Mouse (Mus musculus): ENCODE results near the gene Olfr1361. TPM values are rescaled to one million over a fixed set of nuclear protein-coding genes. Genes with fewer than 3 reads are reported as not detected.

Gene Olfr1361
- total RNA-seq, 1 experiment = not detected

GRCm38 (mm10) chr13:21706669-21707068 is 43.5 kb upstream of the Olfr1361 start:
- H3K4me1 ChIP-seq (ENCODE audit: control insufficient read depth in 2 of 2, insufficient read depth in 2 of 2, low read length in 2 of 2, poor library complexity in 1 of 2) = peaks cover 0 to 4% of the 10 kb centered on the region in 2 experiments; a peak in 1 of 4 replicates
- no peak for DNase-seq (ENCODE audit: low read depth, low spot score)
- no peak overlapping the region for H3K9ac ChIP-seq (ENCODE audit: insufficient read depth, low read depth, low read length, poor library complexity, severe bottlenecking)
- TF ChIP-seq MAFK (IDR thresholded peaks at IDR 0.05; ENCODE audit: insufficient read depth, low read depth, low read length) = peak; percentile 93
- TF ChIP-seq HCFC1 (IDR thresholded peaks at IDR 0.05; ENCODE audit: borderline replicate concordance, insufficient read depth, low read length) = no peak
- in situ Hi-C loops (cut with MboI; ENCODE audit: low sequenced_read_pairs in 2 of 2, unreplicated experiment in 2 of 2) = loop anchor here in 1 of 2 experiments (25.0 kb wide), 1 partner anchor 544 kb away; no protein-coding TSS in a partner anchor
- no peaks in the 10 kb centered on the region for H3K9me3 ChIP-seq (ENCODE audit: control insufficient read depth, insufficient read depth, low read depth, low read length)
- no peak overlapping the region for H3K27ac ChIP-seq (ENCODE audit: insufficient read depth, low read depth, low read length, poor library complexity, severe bottlenecking)
- H3K36me3 ChIP-seq (ENCODE audit: control insufficient read depth, insufficient read depth, low read length, poor library complexity, severe bottlenecking) = no peaks in the 10 kb centered on the region
- H3K4me3 ChIP-seq (ENCODE audit: insufficient read depth in 1 of 2, low read depth in 1 of 2, low read length in 2 of 2, poor library complexity in 1 of 2, severe bottlenecking in 1 of 2) = no peak overlapping the region

- Histone ChIP-seq H3K9me3 (ENCODE audit: control insufficient read depth, insufficient read depth, low read depth, low read length) (no peaks in the 10 kb centered on the region), H3K9ac (ENCODE audit: insufficient read depth, low read depth, low read length, poor library complexity, severe bottlenecking) (no peak within 1 kb of the TSS), H3K27ac (ENCODE audit: insufficient read depth, low read depth, low read length, poor library complexity, severe bottlenecking) (no peak within 1 kb of the TSS), H3K36me3 (ENCODE audit: control insufficient read depth, insufficient read depth, low read length, poor library complexity, severe bottlenecking) (no peaks in the 10 kb centered on the region), H3K4me1 (ENCODE audit: control insufficient read depth in 2 of 2, insufficient read depth in 2 of 2, low read length in 2 of 2, poor library complexity in 1 of 2) (no peaks in the 10 kb centered on the region), H3K4me3 (ENCODE audit: insufficient read depth in 1 of 2, low read depth in 1 of 2, low read length in 2 of 2, poor library complexity in 1 of 2, severe bottlenecking in 1 of 2) (no peak within 1 kb of the TSS)
- in situ Hi-C loops (cut with MboI; ENCODE audit: low sequenced_read_pairs in 2 of 2, unreplicated experiment in 2 of 2) = loop anchor here in 1 of 2 experiments (25.0 kb wide), 1 partner anchor 311 kb away; no protein-coding TSS in a partner anchor
- TF ChIP-seq ZNF384 (IDR thresholded peaks at IDR 0.05; ENCODE audit: low read depth, low read length) (no peak), CHD2 (IDR thresholded peaks at IDR 0.05; ENCODE audit: low read depth, low read length) (no peak)
- no peak for DNase-seq (ENCODE audit: low read depth, low spot score)
Observed at GRCm38 (mm10) chr13:21697811-21698210, 34.6 kb upstream of the Olfr1361 start, which contains the start of gene Olfr1359. Olfr1359 (plus strand) TSS chr13:21698111.

- H3K36me3 ChIP-seq (ENCODE audit: control insufficient read depth, insufficient read depth, low read length, poor library complexity, severe bottlenecking) = no peaks in the 10 kb centered on the region
- no peak within 1 kb of the TSS for H3K4me3 ChIP-seq (ENCODE audit: insufficient read depth in 1 of 2, low read depth in 1 of 2, low read length in 2 of 2, poor library complexity in 1 of 2, severe bottlenecking in 1 of 2)
- in situ Hi-C loops (cut with MboI; ENCODE audit: low sequenced_read_pairs in 2 of 2, unreplicated experiment in 2 of 2) = loop anchor here in 1 of 2 experiments (25.0 kb wide), 1 partner anchor 290 kb away; no protein-coding TSS in a partner anchor
- no peaks in the 10 kb centered on the region for H3K9me3 ChIP-seq (ENCODE audit: control insufficient read depth, insufficient read depth, low read depth, low read length)
- DNase-seq (ENCODE audit: low read depth, low spot score) = no peak
- H3K27ac ChIP-seq (ENCODE audit: insufficient read depth, low read depth, low read length, poor library complexity, severe bottlenecking) = no peak within 1 kb of the TSS
- H3K9ac ChIP-seq (ENCODE audit: insufficient read depth, low read depth, low read length, poor library complexity, severe bottlenecking) = no peak within 1 kb of the TSS
- H3K4me1 ChIP-seq (ENCODE audit: control insufficient read depth in 2 of 2, insufficient read depth in 2 of 2, low read length in 2 of 2, poor library complexity in 1 of 2) = no peaks in the 10 kb centered on the region
- no peak for TF ChIP-seq ZNF384 (IDR thresholded peaks at IDR 0.05; ENCODE audit: low read depth, low read length)
- no peak for TF ChIP-seq MAFK (IDR thresholded peaks at IDR 0.05; ENCODE audit: insufficient read depth, low read depth, low read length)
- TF ChIP-seq CHD2 (IDR thresholded peaks at IDR 0.05; ENCODE audit: low read depth, low read length) = no peak
- TF ChIP-seq HCFC1 (IDR thresholded peaks at IDR 0.05; ENCODE audit: borderline replicate concordance, insufficient read depth, low read length) = no peak
- TF ChIP-seq ZC3H11A (IDR thresholded peaks at IDR 0.05; ENCODE audit: borderline replicate concordance, low read depth, low read length) = no peak
Observed at GRCm38 (mm10) chr13:21677305-21677704, 14.1 kb upstream of the Olfr1361 start, which contains the start of gene Olfr1360. Olfr1360 (minus strand) TSS chr13:21677405.

GRCm38 (mm10) chr13:21642418-21642817 is 20.8 kb downstream of the Olfr1361 start, which contains the start of gene Olfr11:
Olfr11 (minus strand) TSS chr13:21642518.
- DNase-seq (ENCODE audit: low read depth, low spot score) = no peak
- no peak within 1 kb of the TSS for H3K4me3 ChIP-seq (ENCODE audit: insufficient read depth in 1 of 2, low read depth in 1 of 2, low read length in 2 of 2, poor library complexity in 1 of 2, severe bottlenecking in 1 of 2)
- no peak within 1 kb of the TSS for H3K27ac ChIP-seq (ENCODE audit: insufficient read depth, low read depth, low read length, poor library complexity, severe bottlenecking)
- in situ Hi-C loops (cut with MboI; ENCODE audit: low sequenced_read_pairs in 2 of 2, unreplicated experiment in 2 of 2) = no loop called here
- H3K36me3 ChIP-seq (ENCODE audit: control insufficient read depth, insufficient read depth, low read length, poor library complexity, severe bottlenecking) = no peaks in the 10 kb centered on the region
- no peaks in the 10 kb centered on the region for H3K4me1 ChIP-seq (ENCODE audit: control insufficient read depth in 2 of 2, insufficient read depth in 2 of 2, low read length in 2 of 2, poor library complexity in 1 of 2)
- H3K9ac ChIP-seq (ENCODE audit: insufficient read depth, low read depth, low read length, poor library complexity, severe bottlenecking) = no peak within 1 kb of the TSS
- TF ChIP-seq HCFC1 (IDR thresholded peaks at IDR 0.05; ENCODE audit: borderline replicate concordance, insufficient read depth, low read length) (no peak), ZNF384 (IDR thresholded peaks at IDR 0.05; ENCODE audit: low read depth, low read length) (no peak)
- no peaks in the 10 kb centered on the region for H3K9me3 ChIP-seq (ENCODE audit: control insufficient read depth, insufficient read depth, low read depth, low read length)

GRCm38 (mm10) chr13:21613922-21614321 is 49.3 kb downstream of the Olfr1361 start, which contains the start of gene Olfr1362:
Olfr1362 (minus strand) TSS chr13:21614022.
- no peak within 1 kb of the TSS for H3K9ac ChIP-seq (ENCODE audit: insufficient read depth, low read depth, low read length, poor library complexity, severe bottlenecking)
- DNase-seq (ENCODE audit: low read depth, low spot score) = no peak
- no peaks in the 10 kb centered on the region for H3K9me3 ChIP-seq (ENCODE audit: control insufficient read depth, insufficient read depth, low read depth, low read length)
- H3K4me3 ChIP-seq (ENCODE audit: insufficient read depth in 1 of 2, low read depth in 1 of 2, low read length in 2 of 2, poor library complexity in 1 of 2, severe bottlenecking in 1 of 2) = no peak within 1 kb of the TSS
- in situ Hi-C loops (cut with MboI; ENCODE audit: low sequenced_read_pairs in 2 of 2, unreplicated experiment in 2 of 2) = no loop called here
- TF ChIP-seq MAFK (IDR thresholded peaks at IDR 0.05; ENCODE audit: insufficient read depth, low read depth, low read length) (no peak), ZC3H11A (IDR thresholded peaks at IDR 0.05; ENCODE audit: borderline replicate concordance, low read depth, low read length) (no peak), HCFC1 (IDR thresholded peaks at IDR 0.05; ENCODE audit: borderline replicate concordance, insufficient read depth, low read length) (no peak), CHD2 (IDR thresholded peaks at IDR 0.05; ENCODE audit: low read depth, low read length) (no peak)
- no peak within 1 kb of the TSS for H3K27ac ChIP-seq (ENCODE audit: insufficient read depth, low read depth, low read length, poor library complexity, severe bottlenecking)
- no peaks in the 10 kb centered on the region for H3K4me1 ChIP-seq (ENCODE audit: control insufficient read depth in 2 of 2, insufficient read depth in 2 of 2, low read length in 2 of 2, poor library complexity in 1 of 2)
- H3K36me3 ChIP-seq (ENCODE audit: control insufficient read depth, insufficient read depth, low read length, poor library complexity, severe bottlenecking) = no peaks in the 10 kb centered on the region

Other genes with a start within 250 kb of the Olfr1361 start
- gene Pgbd1, start 222.3 kb downstream of the Olfr1361 start, total RNA-seq (2012; rRNA removed) = 1.2 and 1.5 TPM in 2 replicates
- gene Zscan26, start 209.7 kb downstream of the Olfr1361 start, total RNA-seq (2012; rRNA removed) = 22.9 and 25.8 TPM in 2 replicates
- 0.58 and 0.98 TPM in 2 replicates for gene Nkapl, start 194.9 kb downstream of the Olfr1361 start, total RNA-seq (2012; rRNA removed)
- 0.31 and 0.79 TPM in 2 replicates for gene Zkscan4, start 184.5 kb downstream of the Olfr1361 start, total RNA-seq (2012; rRNA removed)
- gene Gm10065, start 183.9 kb downstream of the Olfr1361 start, total RNA-seq (2012; rRNA removed) = not detected in 2 replicates
- 0.11 and 0.31 TPM in 2 replicates for gene AK157302, start 168.2 kb downstream of the Olfr1361 start, total RNA-seq (2012; rRNA removed)
- gene Gm11273, start 162.0 kb downstream of the Olfr1361 start, total RNA-seq (2012; rRNA removed) = 23.4 and 35.7 TPM in 2 replicates
- gene Zkscan8, start 132.3 kb downstream of the Olfr1361 start, total RNA-seq (2012; rRNA removed) = 9.2 and 16.1 TPM in 2 replicates
- gene Olfr1366, start 120.6 kb downstream of the Olfr1361 start, total RNA-seq (2012; rRNA removed) = not detected in 2 replicates
- gene Olfr1535, start 103.5 kb downstream of the Olfr1361 start, total RNA-seq (2012; rRNA removed) = not detected in 2 replicates
- gene Olfr1364, start 81.6 kb downstream of the Olfr1361 start, total RNA-seq (2012; rRNA removed) = not detected in 2 replicates
- gene Olfr1362, start 49.4 kb downstream of the Olfr1361 start, total RNA-seq (2012; rRNA removed) = not detected in 2 replicates
- 0.13 TPM in 1 of 2 replicates, not detected in the other for gene Olfr11, start 20.9 kb downstream of the Olfr1361 start, total RNA-seq (2012; rRNA removed)
- not detected in 2 replicates for gene Olfr1360, start 14.0 kb upstream of the Olfr1361 start, total RNA-seq (2012; rRNA removed)
- gene Olfr1359, start 34.7 kb upstream of the Olfr1361 start, total RNA-seq (2012; rRNA removed) = not detected in 2 replicates
- gene Hist1h2bl, start 52.8 kb upstream of the Olfr1361 start, total RNA-seq (2012; rRNA removed) = 1,275 and 1,694 TPM in 2 replicates
- 1,685 and 2,304 TPM in 2 replicates for gene Hist1h2ai, start 53.0 kb upstream of the Olfr1361 start, total RNA-seq (2012; rRNA removed)
- gene Hist1h3h, start 54.3 kb upstream of the Olfr1361 start, total RNA-seq (2012; rRNA removed) = 2,227 and 2,394 TPM in 2 replicates
- gene Hist1h2bm, start 58.7 kb upstream of the Olfr1361 start, total RNA-seq (2012; rRNA removed) = 468 and 757 TPM in 2 replicates
- 158 and 260 TPM in 2 replicates for gene Hist1h4j, start 71.7 kb upstream of the Olfr1361 start, total RNA-seq (2012; rRNA removed)
- gene Hist1h4k, start 87.1 kb upstream of the Olfr1361 start, total RNA-seq (2012; rRNA removed) = 2,674 and 2,766 TPM in 2 replicates
- gene Hist1h2ak, start 90.4 kb upstream of the Olfr1361 start, total RNA-seq (2012; rRNA removed) = 1,029 and 1,218 TPM in 2 replicates
- gene Hist1h2bn, start 90.7 kb upstream of the Olfr1361 start, total RNA-seq (2012; rRNA removed) = 306 and 496 TPM in 2 replicates
- 619 and 849 TPM in 2 replicates for gene Hist1h1b, start 117.2 kb upstream of the Olfr1361 start, total RNA-seq (2012; rRNA removed)
- 874 and 1,089 TPM in 2 replicates for gene Hist1h3i, start 120.0 kb upstream of the Olfr1361 start, total RNA-seq (2012; rRNA removed)
- gene Hist1h2an, start 123.8 kb upstream of the Olfr1361 start, total RNA-seq (2012; rRNA removed) = 657 and 889 TPM in 2 replicates
- gene Hist1h2bp, start 124.1 kb upstream of the Olfr1361 start, total RNA-seq (2012; rRNA removed) = 634 and 879 TPM in 2 replicates
- 1,775 and 2,433 TPM in 2 replicates for gene Hist1h2bq, start 146.8 kb upstream of the Olfr1361 start, total RNA-seq (2012; rRNA removed)
- gene Hist1h2ao, start 147.1 kb upstream of the Olfr1361 start, total RNA-seq (2012; rRNA removed) = 669 TPM in 1 of 2 replicates, not detected in the other
- gene Hist1h4m, start 148.4 kb upstream of the Olfr1361 start, total RNA-seq (2012; rRNA removed) = 9.8 and 22.8 TPM in 2 replicates
- 2,365 and 3,405 TPM in 2 replicates for gene Hist1h4n, start 168.8 kb upstream of the Olfr1361 start, total RNA-seq (2012; rRNA removed)
- 3,404 and 3,578 TPM in 2 replicates for gene Hist1h2ap, start 170.1 kb upstream of the Olfr1361 start, total RNA-seq (2012; rRNA removed)
- 1,712 and 2,111 TPM in 2 replicates for gene Hist1h2br, start 170.4 kb upstream of the Olfr1361 start, total RNA-seq (2012; rRNA removed)

All from ES-E14 (cell line).